Mouse (Mus musculus) neural tube, embryonic 14.5 days (tissue): ENCODE data around the gene Mapkapk2. TPM values are rescaled to one million over a fixed set of nuclear protein-coding genes. Genes with fewer than 3 reads are reported as not detected.
A peak's percentile ranks its signal among the peaks of the same experiment; 100 is the strongest.

Source experiments
- ATAC-seq: fragments of 200-750 bp; cut with Nextera tagmentation; 2 replicates; pipeline ENCODE4 v1.8.0; 2017; ENCODE audit warnings: low read depth, mild to moderate bottlenecking, moderate TSS enrichment, moderate library complexity
- H3K27ac ChIP-seq: fragments of 300-500 bp; sonication (generic); 2 replicates; pipeline ENCODE4 v1.5.1; 2014; ENCODE audit warnings: low read depth, mild to moderate bottlenecking, control low read depth, low read length, moderate library complexity, mixed read lengths
- H3K27me3 ChIP-seq: fragments of 300-500 bp; sonication (generic); 2 replicates; pipeline ENCODE4 v1.6.1; 2014; ENCODE audit warnings: low read length; ENCODE audit not compliant: control insufficient read depth, insufficient read depth
- H3K36me3 ChIP-seq: fragments of 300-500 bp; sonication (generic); 2 replicates; pipeline ENCODE4 v1.6.1; 2014; ENCODE audit warnings: low read length, mixed read lengths; ENCODE audit not compliant: control insufficient read depth, insufficient read depth
- H3K4me1 ChIP-seq: fragments of 300-500 bp; sonication (generic); 2 replicates; pipeline ENCODE4 v1.6.1; 2014; ENCODE audit warnings: low read length; ENCODE audit not compliant: control insufficient read depth, insufficient read depth
- H3K4me2 ChIP-seq: fragments of 300-500 bp; sonication (generic); 2 replicates; pipeline ENCODE4 v1.6.1; 2014; ENCODE audit warnings: mild to moderate bottlenecking, low read depth, low read length, control low read depth
- H3K4me3 ChIP-seq: fragments of 300-500 bp; sonication (generic); 2 replicates; pipeline ENCODE4 v1.5.1; 2014; ENCODE audit warnings: low read depth, low read length, control low read depth, mixed read lengths
- H3K9ac ChIP-seq: fragments of 300-500 bp; sonication (generic); replicated peaks from 2 replicates; pipeline ENCODE4 v1.6.1; 2014; ENCODE audit warnings: low read depth, mild to moderate bottlenecking, control low read depth, low read length, mixed read lengths
- H3K9me3 ChIP-seq: fragments of 300-500 bp; sonication (generic); 2 replicates; pipeline ENCODE4 v1.6.1; 2016; ENCODE audit warnings: low read length; ENCODE audit not compliant: control insufficient read depth
- WGBS: fragments of 180-500 bp; shearing (Covaris S2); extraction: QIAGEN DNeasy Blood & Tissue Kit; methylation state at CpG from one replicate; pipeline ENCODE4 v1.1.7; 2014; 5-methylcytosine and 5-hydroxymethylcytosine counted together
- polyA plus RNA-seq: library from polyadenylated mRNA; unstranded; fragments of >200 nt; fragmentation: Nextera tagmentation; extraction: Ambion mirVana; gene quantifications from 2 replicates; pipeline ENCODE4 v1.2.1, GENCODE M21; 2014

Mapkapk2 gene
- polyA plus RNA-seq, 1 experiment from 2014 or later, result 16.1 TPM

DNA sequence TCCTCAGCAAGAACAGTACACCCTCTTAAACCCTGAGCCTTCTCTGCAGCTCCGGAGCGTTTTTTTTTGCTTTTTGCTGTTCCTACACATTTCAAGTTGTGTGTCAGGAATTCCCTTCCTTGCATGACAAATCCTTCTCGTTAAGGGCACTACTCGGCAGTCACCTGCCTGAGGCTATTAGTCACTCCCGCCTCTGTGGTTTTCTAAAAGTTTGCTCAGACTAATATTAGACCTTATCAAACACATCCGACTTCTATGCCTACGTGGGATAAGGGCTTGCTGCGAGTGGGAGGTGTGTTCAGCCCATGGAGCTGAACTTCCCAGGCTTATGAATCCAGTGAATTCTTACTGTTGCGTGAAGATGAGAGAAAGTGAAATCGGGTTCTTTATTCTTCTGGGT lies 20.9 kb upstream of the Mapkapk2 start:
- H3K4me2 ChIP-seq, result no peak overlapping the region
- no peak overlapping the region for H3K27ac ChIP-seq
- H3K27me3 ChIP-seq, result no peaks in the 10 kb centered on the region
- no peak overlapping the region for H3K4me3 ChIP-seq
- H3K9me3 ChIP-seq, result no peaks in the 10 kb centered on the region
- no peak overlapping the region for H3K9ac ChIP-seq
- H3K4me1 ChIP-seq, result peaks cover 4% of the 10 kb centered on the region
- no peak for ATAC-seq
- 77% methylated on average over 10 of the region's 10 CpGs for WGBS
- no peaks in the 10 kb centered on the region for H3K36me3 ChIP-seq

DNA sequence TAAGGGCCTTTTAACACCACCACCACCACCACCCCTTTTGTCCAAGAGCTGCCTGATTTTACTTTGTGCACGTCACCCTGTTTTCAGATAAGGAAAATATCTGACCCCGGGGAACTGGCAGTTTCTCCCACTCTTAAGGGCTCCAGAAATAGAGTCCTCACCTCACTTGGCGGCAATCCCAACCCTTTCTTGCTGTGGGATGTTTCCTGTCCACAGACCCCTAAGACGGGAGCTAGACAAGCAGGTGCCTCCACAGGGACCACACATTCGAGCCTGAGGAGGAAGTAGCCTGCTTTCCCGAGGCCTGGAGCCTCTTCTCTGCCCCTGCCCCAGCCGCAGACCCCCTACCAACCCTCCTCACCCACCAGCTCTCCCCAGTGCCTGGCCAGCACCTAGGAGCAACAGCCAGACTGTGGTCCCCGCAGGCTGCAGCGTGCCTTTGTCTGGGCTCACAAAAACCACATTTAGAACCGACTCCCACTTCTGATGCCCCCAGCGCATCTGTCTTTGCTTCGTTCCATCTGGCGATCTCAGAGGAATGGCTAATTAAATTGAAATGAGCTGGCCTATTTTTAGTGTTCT lies 18.9 kb upstream of the Mapkapk2 start:
- Histone ChIP-seq H3K4me3 (no peak overlapping the region), H3K36me3 (no peaks in the 10 kb centered on the region), H3K9ac (no peak overlapping the region; the same call in 1 of the 2 replicates), H3K27ac (peak overlapping the region; percentile 73; the same call in 1 of the 2 replicates), H3K4me1 (peaks cover 4% of the 10 kb centered on the region), H3K4me2 (no peak overlapping the region), H3K9me3 (no peaks in the 10 kb centered on the region), H3K27me3 (no peaks in the 10 kb centered on the region)
- WGBS, result 29% methylated on average over 13 of the region's 13 CpGs
- peak; percentile 45; the same call in 1 of the 2 replicates for ATAC-seq

DNA sequence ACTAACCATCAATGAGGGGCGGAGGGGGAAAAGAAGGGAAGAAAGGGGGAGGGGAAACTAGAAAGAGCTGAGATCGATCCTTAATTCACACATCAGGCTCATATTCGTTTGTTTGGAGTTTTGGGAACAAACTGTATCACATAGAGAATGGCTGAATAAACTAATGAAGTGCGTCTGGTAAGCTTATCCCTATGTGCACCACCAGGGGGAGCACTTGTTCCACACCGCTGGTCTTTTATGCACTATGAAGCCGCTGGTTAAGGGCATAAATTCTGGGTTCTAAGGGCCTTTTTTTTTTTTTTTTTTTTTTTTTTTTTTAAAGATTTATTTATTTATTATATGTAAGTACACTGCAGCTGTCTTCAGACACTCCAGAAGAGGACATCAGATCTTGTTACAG lies 18.3 kb upstream of the Mapkapk2 start:
- ATAC-seq, result peak; percentile 67; the same call in 1 of the 2 replicates

DNA sequence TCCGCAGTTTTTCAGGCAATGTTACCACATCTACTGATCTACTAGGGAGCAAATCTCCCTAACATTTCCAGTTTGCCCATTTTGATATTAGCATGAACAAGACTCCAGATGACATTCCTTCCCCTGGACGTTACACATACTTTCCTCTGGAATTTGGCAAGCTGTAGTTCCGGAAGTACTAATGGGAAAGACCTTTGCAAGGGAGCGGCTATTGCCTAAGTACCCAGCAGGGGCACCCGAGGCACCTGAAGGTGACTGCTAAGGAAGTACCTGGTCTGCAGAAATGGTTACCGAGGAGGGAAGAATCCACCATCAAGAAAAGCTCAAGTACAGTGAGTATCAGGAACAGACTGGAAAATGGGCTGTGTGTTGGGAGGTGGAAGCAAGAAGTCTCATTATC lies 14.9 kb upstream of the Mapkapk2 start:
- no peak for ATAC-seq
- no peaks in the 10 kb centered on the region for H3K9me3 ChIP-seq
- H3K36me3 ChIP-seq, result no peaks in the 10 kb centered on the region
- H3K4me2 ChIP-seq, result no peak overlapping the region
- H3K4me3 ChIP-seq, result no peak overlapping the region
- H3K27ac ChIP-seq, result no peak overlapping the region
- 49% methylated on average over 6 of the region's 6 CpGs for WGBS
- no peak overlapping the region for H3K9ac ChIP-seq
- H3K27me3 ChIP-seq, result no peaks in the 10 kb centered on the region
- H3K4me1 ChIP-seq, result peaks cover 4% of the 10 kb centered on the region

More for the DNA sequence above, 18.3 kb upstream of the Mapkapk2 start:
- Histone ChIP-seq H3K4me1 (peaks cover 4% of the 10 kb centered on the region), H3K27me3 (no peaks in the 10 kb centered on the region), H3K9me3 (no peaks in the 10 kb centered on the region), H3K9ac (no peak overlapping the region), H3K4me2 (no peak overlapping the region), H3K4me3 (no peak overlapping the region), H3K27ac (no peak overlapping the region), H3K36me3 (no peaks in the 10 kb centered on the region)
- WGBS, result 17% methylated on average over 6 of the region's 6 CpGs

DNA sequence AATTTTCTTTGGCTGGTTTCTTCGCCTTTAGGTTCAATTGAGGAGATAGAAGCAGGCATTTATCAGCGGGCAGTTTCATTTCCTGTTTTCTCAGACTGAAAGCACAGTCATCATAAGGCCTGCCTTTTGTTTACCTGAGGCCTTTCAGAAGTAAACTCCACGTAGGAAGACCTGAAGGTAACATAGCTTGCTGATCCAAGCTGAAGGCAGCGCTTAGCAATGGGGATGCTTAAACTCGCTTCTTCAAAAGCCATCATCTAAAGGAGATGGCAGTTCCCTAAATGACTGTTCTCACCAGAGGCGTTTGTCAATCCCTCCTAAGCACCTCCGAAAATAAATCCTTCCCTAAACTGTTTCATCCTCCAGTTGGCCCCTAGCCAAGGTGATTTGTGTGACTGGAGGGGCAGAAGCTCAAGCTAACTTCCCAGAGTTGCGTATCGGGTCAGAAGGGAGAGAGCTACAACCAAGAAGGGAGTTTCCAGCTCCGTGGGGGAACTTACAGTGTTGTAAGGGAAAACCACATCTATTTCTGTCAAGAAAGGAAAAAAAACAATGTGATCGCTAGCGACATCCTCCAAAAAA lies 13.0 kb upstream of the Mapkapk2 start:
- Histone ChIP-seq H3K4me3 (no peak overlapping the region), H3K36me3 (no peaks in the 10 kb centered on the region), H3K27me3 (no peaks in the 10 kb centered on the region), H3K4me2 (no peak overlapping the region), H3K9ac (no peak overlapping the region), H3K27ac (no peak overlapping the region), H3K9me3 (no peaks in the 10 kb centered on the region), H3K4me1 (no peaks in the 10 kb centered on the region)
- ATAC-seq, result no peak
- 79% methylated on average over 12 of the region's 12 CpGs for WGBS

DNA sequence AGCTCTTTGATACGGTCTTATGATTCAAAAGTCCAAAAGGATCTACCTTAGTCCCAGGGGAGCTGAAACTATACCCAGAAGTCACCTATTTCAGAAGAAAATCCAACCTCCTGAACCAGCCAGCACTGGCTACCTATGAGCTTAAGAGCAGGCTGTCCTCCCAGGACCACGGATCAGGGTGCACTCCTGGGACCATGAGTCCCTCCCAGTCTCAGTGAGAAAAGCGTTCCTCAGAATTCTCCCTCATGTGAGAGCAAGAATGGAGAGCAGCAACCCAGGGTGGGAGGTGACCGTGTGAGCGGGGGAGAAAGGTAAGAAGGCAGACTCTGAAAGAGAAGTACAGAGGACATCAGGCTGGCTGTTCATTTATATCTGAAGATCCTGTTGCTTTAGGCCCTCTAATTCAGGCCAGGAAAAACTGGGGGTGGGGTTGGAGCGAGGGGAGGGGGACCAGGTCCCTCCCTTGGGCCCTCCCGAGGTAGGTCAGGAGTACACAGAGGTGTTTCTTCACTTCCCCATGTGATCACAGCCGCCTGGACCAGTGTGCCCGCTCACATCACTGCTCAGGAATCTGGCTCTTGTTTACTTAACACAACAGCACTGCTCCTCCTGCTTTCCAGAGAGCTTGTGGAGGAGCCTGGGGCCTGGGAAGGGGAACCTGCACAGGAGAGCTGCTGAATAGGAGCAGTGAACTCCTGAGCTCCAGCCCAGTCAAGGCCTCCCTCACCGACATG lies 10.1 kb upstream of the Mapkapk2 start:
- ATAC-seq, result no peak
- WGBS, result 66% methylated on average over 10 of the region's 10 CpGs
- Histone ChIP-seq H3K27ac (no peak overlapping the region), H3K9ac (no peak overlapping the region), H3K27me3 (no peaks in the 10 kb centered on the region), H3K4me2 (no peak overlapping the region), H3K36me3 (no peaks in the 10 kb centered on the region), H3K9me3 (no peaks in the 10 kb centered on the region), H3K4me1 (no peaks in the 10 kb centered on the region), H3K4me3 (no peak overlapping the region)

DNA sequence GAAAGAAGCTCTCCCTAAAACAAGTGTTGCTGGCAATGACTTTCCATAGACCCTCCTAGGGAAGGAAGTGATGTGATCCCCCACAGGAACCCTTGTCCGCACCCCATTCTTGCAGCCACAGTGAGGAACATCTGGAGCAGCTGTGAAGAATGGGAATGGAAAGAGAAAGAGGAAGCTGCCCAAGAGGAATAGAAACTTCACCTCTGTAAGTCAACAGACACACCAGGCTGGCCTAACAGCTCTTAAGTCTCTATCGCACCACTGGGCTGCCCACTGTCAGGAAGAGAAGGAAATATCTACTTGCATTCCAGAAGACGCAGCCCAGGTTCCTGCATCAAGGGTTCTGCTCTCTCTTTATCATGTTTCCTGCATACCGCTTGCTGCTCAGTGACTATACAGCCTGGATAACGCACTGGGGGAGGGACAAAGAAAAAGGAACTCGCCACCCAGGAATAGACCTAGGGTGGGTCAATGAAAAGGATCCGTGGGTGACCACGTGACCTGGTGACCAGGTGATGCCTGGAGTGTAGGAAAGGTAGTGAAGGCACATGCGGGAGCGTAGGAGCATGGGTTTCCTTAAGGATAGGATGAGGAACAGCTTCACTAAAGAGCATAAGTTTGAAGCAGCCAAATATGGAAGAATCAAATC lies 6.3 kb upstream of the Mapkapk2 start:
- no peak overlapping the region for H3K27ac ChIP-seq
- no peak for ATAC-seq
- no peaks in the 10 kb centered on the region for H3K9me3 ChIP-seq
- H3K4me3 ChIP-seq, result no peak overlapping the region
- no peaks in the 10 kb centered on the region for H3K4me1 ChIP-seq
- H3K9ac ChIP-seq, result no peak overlapping the region
- no peaks in the 10 kb centered on the region for H3K36me3 ChIP-seq
- no peaks in the 10 kb centered on the region for H3K27me3 ChIP-seq
- H3K4me2 ChIP-seq, result no peak overlapping the region
- 85% methylated on average over 10 of the region's 10 CpGs for WGBS

DNA sequence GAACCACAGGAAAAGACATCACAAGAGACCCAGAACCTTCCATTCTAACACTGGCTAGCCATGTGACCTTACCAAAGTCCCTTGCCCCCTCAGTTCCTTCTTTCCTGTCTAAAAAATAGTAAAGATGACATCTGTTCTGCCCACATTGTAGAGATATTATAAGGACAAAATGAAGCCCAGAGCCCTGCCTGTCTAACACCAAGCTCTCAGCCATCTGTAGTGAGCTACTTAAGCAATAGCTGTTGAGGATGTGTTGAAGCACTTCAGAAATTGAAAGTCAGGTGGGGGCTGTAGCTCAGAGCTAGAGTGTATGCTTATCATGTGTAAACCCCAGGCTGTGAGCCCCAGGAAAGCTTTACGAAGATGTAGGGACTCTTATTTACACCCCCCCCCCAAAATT lies 3.2 kb upstream of the Mapkapk2 start:
- Histone ChIP-seq H3K27me3 (no peaks in the 10 kb centered on the region), H3K9me3 (no peaks in the 10 kb centered on the region), H3K4me1 (peaks cover 9% of the 10 kb centered on the region; the same call in 1 of the 2 replicates), H3K4me3 (no peak overlapping the region), H3K4me2 (no peak overlapping the region), H3K27ac (no peak overlapping the region), H3K9ac (no peak overlapping the region), H3K36me3 (no peaks in the 10 kb centered on the region)
- ATAC-seq, result no peak
- WGBS, result 89% methylated on average over 1 of the region's 1 CpGs
